Mouse (Mus musculus) kidney, embryonic 14.5 days (tissue): ENCODE results near the gene Mdp1. TPM values are rescaled to one million over a fixed set of nuclear protein-coding genes. Genes with fewer than 3 reads are reported as not detected.

Experiments used
- ATAC-seq: fragments of 200-750 bp; cut with Nextera tagmentation; 2 replicates; pipeline ENCODE4 v1.8.0; 2017; ENCODE audit warnings: moderate number of reproducible peaks, mild to moderate bottlenecking, moderate TSS enrichment, moderate library complexity; ENCODE audit not compliant: low FRiP score, low TSS enrichment
- H3K27ac ChIP-seq: fragments of 300-500 bp; sonication (generic); 2 replicates; pipeline ENCODE4 v1.5.1; 2014; ENCODE audit warnings: low read depth, mild to moderate bottlenecking, low read length, moderate library complexity, mixed read lengths
- H3K27me3 ChIP-seq: fragments of 300-500 bp; sonication (generic); 2 replicates; pipeline ENCODE4 v1.6.1; 2014; ENCODE audit warnings: mild to moderate bottlenecking, low read length; ENCODE audit not compliant: control insufficient read depth, insufficient read depth
- H3K36me3 ChIP-seq: fragments of 300-500 bp; sonication (generic); 2 replicates; pipeline ENCODE4 v1.6.1; 2014; ENCODE audit warnings: low read length, mixed read lengths; ENCODE audit not compliant: control insufficient read depth, insufficient read depth
- H3K4me1 ChIP-seq: fragments of 300-500 bp; sonication (generic); 2 replicates; pipeline ENCODE4 v1.6.1; 2014; ENCODE audit warnings: low read length, mixed read lengths; ENCODE audit not compliant: control insufficient read depth, insufficient read depth
- H3K4me2 ChIP-seq: fragments of 300-500 bp; sonication (generic); replicated peaks from 2 replicates; pipeline ENCODE4 v1.6.1; 2014; ENCODE audit warnings: low read depth, mild to moderate bottlenecking, low read length
- H3K4me3 ChIP-seq: fragments of 300-500 bp; sonication (generic); 2 replicates; pipeline ENCODE4 v1.5.1; 2014; ENCODE audit warnings: mild to moderate bottlenecking, low read length
- H3K9ac ChIP-seq: fragments of 300-500 bp; sonication (generic); 2 replicates; pipeline ENCODE4 v1.6.1; 2014; ENCODE audit warnings: low read depth, mild to moderate bottlenecking, low read length, moderate library complexity
- H3K9me3 ChIP-seq: fragments of 300-500 bp; sonication (generic); 2 replicates; pipeline ENCODE4 v1.6.1; 2016; ENCODE audit warnings: low read length; ENCODE audit not compliant: control insufficient read depth
- WGBS: fragments of 180-500 bp; shearing (Covaris S2); extraction: QIAGEN DNeasy Blood & Tissue Kit; methylation state at CpG from one replicate; pipeline ENCODE4 v1.1.7; 2014; 5-methylcytosine and 5-hydroxymethylcytosine counted together
- polyA plus RNA-seq: library from polyadenylated mRNA; unstranded; fragments of >200 nt; fragmentation: Nextera tagmentation; extraction: Ambion mirVana; gene quantifications from 2 replicates; pipeline ENCODE4 v1.2.1, GENCODE M21; 2014

Gene Mdp1
- 52.0 and 52.7 TPM in 2 replicates for polyA plus RNA-seq

GRCm38 (mm10) chr14:55659960-55660573 lies at the start of gene Mdp1:
Mdp1 (minus strand) TSS chr14:55660508.
- Histone ChIP-seq H3K4me2 (peak within 1 kb of the TSS; percentile 59), H3K4me1 (peaks cover 5% of the 10 kb centered on the region; the same call in 1 of the 2 replicates), H3K36me3 (peaks cover 28% of the 10 kb centered on the region; the same call in 1 of the 2 replicates), H3K9ac (peak within 1 kb of the TSS; percentile 76), H3K9me3 (no peaks in the 10 kb centered on the region), H3K27me3 (no peaks in the 10 kb centered on the region), H3K4me3 (peak within 1 kb of the TSS; percentile 75), H3K27ac (peak within 1 kb of the TSS; percentile 39; the same call in 1 of the 2 replicates)
- peak; percentile 93 for ATAC-seq
- under 1% methylated on average over 39 of the region's 39 CpGs for WGBS

- H3K4me2 ChIP-seq, result no peak overlapping the region
- 0 out of 2 replicates have a peak, but pooled peaks cover 5% of the 10 kb centered on the region for H3K27me3 ChIP-seq
- no peak overlapping the region for H3K4me3 ChIP-seq
- no peak overlapping the region for H3K27ac ChIP-seq
- no peak overlapping the region for H3K9ac ChIP-seq
- WGBS, result 90% methylated on average over 4 of the region's 4 CpGs
- H3K4me1 ChIP-seq, result 0 out of 2 replicates have a peak, but pooled peaks cover 3% of the 10 kb centered on the region
- H3K9me3 ChIP-seq, result no peaks in the 10 kb centered on the region
- ATAC-seq, result no peak
- H3K36me3 ChIP-seq, result no peaks in the 10 kb centered on the region
These were observed 49.2 kb upstream of the Mdp1 start for GRCm38 (mm10) chr14:55709509-55709908.

GRCm38 (mm10) chr14:55707397-55707796 lies 47.1 kb upstream of the Mdp1 start:
- 87% methylated on average over 5 of the region's 5 CpGs for WGBS
- ATAC-seq, result no peak
- Histone ChIP-seq H3K36me3 (no peaks in the 10 kb centered on the region), H3K9ac (no peak overlapping the region), H3K9me3 (no peaks in the 10 kb centered on the region), H3K27ac (no peak overlapping the region), H3K4me1 (0 out of 2 replicates have a peak, but pooled peaks cover 3% of the 10 kb centered on the region), H3K4me2 (no peak overlapping the region), H3K4me3 (no peak overlapping the region), H3K27me3 (no peaks in the 10 kb centered on the region)

GRCm38 (mm10) chr14:55706051-55706600 lies 45.8 kb upstream of the Mdp1 start:
- no peaks in the 10 kb centered on the region for H3K9me3 ChIP-seq
- WGBS, result 87% methylated on average over 8 of the region's 8 CpGs
- ATAC-seq, result no peak
- no peak overlapping the region for H3K4me2 ChIP-seq
- no peaks in the 10 kb centered on the region for H3K27me3 ChIP-seq
- H3K36me3 ChIP-seq, result no peaks in the 10 kb centered on the region
- H3K4me1 ChIP-seq, result 0 out of 2 replicates have a peak, but pooled peaks cover 5% of the 10 kb centered on the region
- H3K9ac ChIP-seq, result no peak overlapping the region
- no peak overlapping the region for H3K27ac ChIP-seq
- no peak overlapping the region for H3K4me3 ChIP-seq

- ATAC-seq, result no peak
- H3K4me2 ChIP-seq, result no peak overlapping the region
- WGBS, result 33% methylated on average over 6 of the region's 6 CpGs
- 0 out of 2 replicates have a peak, but pooled peaks cover 8% of the 10 kb centered on the region for H3K4me1 ChIP-seq
- no peaks in the 10 kb centered on the region for H3K36me3 ChIP-seq
- H3K27ac ChIP-seq, result no peak overlapping the region
- no peak overlapping the region for H3K9ac ChIP-seq
- H3K27me3 ChIP-seq, result no peaks in the 10 kb centered on the region
- H3K4me3 ChIP-seq, result no peak overlapping the region
- H3K9me3 ChIP-seq, result no peaks in the 10 kb centered on the region
These were observed 42.5 kb upstream of the Mdp1 start for GRCm38 (mm10) chr14:55702761-55703160.

- H3K36me3 ChIP-seq, result no peaks in the 10 kb centered on the region
- H3K9me3 ChIP-seq, result no peaks in the 10 kb centered on the region
- H3K4me1 ChIP-seq, result 0 out of 2 replicates have a peak, but pooled peaks cover 8% of the 10 kb centered on the region
- no peak overlapping the region for H3K4me2 ChIP-seq
- peak; percentile 34; the same call in 1 of the 2 replicates for ATAC-seq
- no peaks in the 10 kb centered on the region for H3K27me3 ChIP-seq
- H3K4me3 ChIP-seq, result no peak overlapping the region
- 29% methylated on average over 9 of the region's 9 CpGs for WGBS
- no peak overlapping the region for H3K27ac ChIP-seq
- H3K9ac ChIP-seq, result no peak overlapping the region
These were observed 40.8 kb upstream of the Mdp1 start for GRCm38 (mm10) chr14:55701131-55701530.

- 82% methylated on average over 4 of the region's 4 CpGs for WGBS
- 0 out of 2 replicates have a peak, but pooled peaks cover 4% of the 10 kb centered on the region for H3K4me1 ChIP-seq
- no peaks in the 10 kb centered on the region for H3K9me3 ChIP-seq
- H3K4me2 ChIP-seq, result no peak overlapping the region
- H3K27ac ChIP-seq, result no peak overlapping the region
- ATAC-seq, result no peak
- no peaks in the 10 kb centered on the region for H3K27me3 ChIP-seq
- no peak overlapping the region for H3K9ac ChIP-seq
- H3K4me3 ChIP-seq, result no peak overlapping the region
- H3K36me3 ChIP-seq, result no peaks in the 10 kb centered on the region
These were observed 36.9 kb upstream of the Mdp1 start for GRCm38 (mm10) chr14:55697226-55697625.

- H3K4me1 ChIP-seq, result no peaks in the 10 kb centered on the region
- H3K27ac ChIP-seq, result no peak overlapping the region
- no peak overlapping the region for H3K9ac ChIP-seq
- 49% methylated on average over 10 of the region's 10 CpGs for WGBS
- no peaks in the 10 kb centered on the region for H3K9me3 ChIP-seq
- ATAC-seq, result no peak
- no peaks in the 10 kb centered on the region for H3K27me3 ChIP-seq
- H3K4me2 ChIP-seq, result no peak overlapping the region
- no peaks in the 10 kb centered on the region for H3K36me3 ChIP-seq
- no peak overlapping the region for H3K4me3 ChIP-seq
These were observed 29.1 kb upstream of the Mdp1 start for GRCm38 (mm10) chr14:55689433-55689832.

GRCm38 (mm10) chr14:55682118-55682493 lies 21.8 kb upstream of the Mdp1 start:
- peak overlapping the region; percentile 77 for H3K4me2 ChIP-seq
- 16% methylated on average over 3 of the region's 3 CpGs for WGBS
- no peak overlapping the region for H3K27ac ChIP-seq
- peak overlapping the region; percentile 72 for H3K9ac ChIP-seq
- peaks cover 35% of the 10 kb centered on the region for H3K36me3 ChIP-seq
- H3K4me1 ChIP-seq, result 0 out of 2 replicates have a peak, but pooled peaks cover 8% of the 10 kb centered on the region
- no peak; the same call in 1 of the 2 replicates for ATAC-seq
- no peaks in the 10 kb centered on the region for H3K27me3 ChIP-seq
- peak overlapping the region; percentile 82 for H3K4me3 ChIP-seq
- no peaks in the 10 kb centered on the region for H3K9me3 ChIP-seq
